Mouse (Mus musculus) hindlimb bud, embryonic 11.5 days (tissue): ENCODE data around the gene Exoc3l4.

Experiments used
- DNase-seq: peaks from one replicate; pipeline ENCODE4 v3.0.0-alpha.2; 2012; ENCODE audit warnings: low read depth, low spot score; ENCODE audit errors: extremely low spot score

Gene Exoc3l4

GRCm38 (mm10) chr12:111432751-111433331 is 16.0 kb downstream of the Exoc3l4 start:
- DNase-seq, result no peak

GRCm38 (mm10) chr12:111434164-111434744 is 17.4 kb downstream of the Exoc3l4 start:
- no peak for DNase-seq

- no peak for DNase-seq
Measured at GRCm38 (mm10) chr12:111434745-111435327, 18.0 kb downstream of the Exoc3l4 start.

- no peak for DNase-seq
Measured at GRCm38 (mm10) chr12:111436170-111436569, 19.4 kb downstream of the Exoc3l4 start.

- no peak for DNase-seq
Measured at GRCm38 (mm10) chr12:111436640-111437039, 19.8 kb downstream of the Exoc3l4 start.

- no peak for DNase-seq
Measured at GRCm38 (mm10) chr12:111437222-111437900, 20.5 kb downstream of the Exoc3l4 start.

GRCm38 (mm10) chr12:111438850-111439249 is 22.0 kb downstream of the Exoc3l4 start:
- DNase-seq, result no peak

GRCm38 (mm10) chr12:111440701-111441373 is 24.0 kb downstream of the Exoc3l4 start:
- DNase-seq, result no peak

GRCm38 (mm10) chr12:111441523-111441922 is 24.7 kb downstream of the Exoc3l4 start:
- DNase-seq, result no peak

GRCm38 (mm10) chr12:111442309-111443010 is 25.6 kb downstream of the Exoc3l4 start, which contains the start of gene Tnfaip2:
Tnfaip2 (plus strand) TSS chr12:111442469.
- no peak for DNase-seq

GRCm38 (mm10) chr12:111443011-111443870 is 26.4 kb downstream of the Exoc3l4 start:
- no peak for DNase-seq

GRCm38 (mm10) chr12:111443921-111444831 is 27.4 kb downstream of the Exoc3l4 start:
- no peak for DNase-seq

GRCm38 (mm10) chr12:111445161-111445889 is 28.5 kb downstream of the Exoc3l4 start:
- no peak for DNase-seq

GRCm38 (mm10) chr12:111445890-111446613 is 29.2 kb downstream of the Exoc3l4 start:
- no peak for DNase-seq

- DNase-seq, result no peak
Measured at GRCm38 (mm10) chr12:111446745-111447144, 29.9 kb downstream of the Exoc3l4 start.

GRCm38 (mm10) chr12:111447350-111447749 is 30.5 kb downstream of the Exoc3l4 start:
- DNase-seq, result no peak
